Mouse (Mus musculus) activated CD4-positive, CD25-positive, alpha-beta regulatory T cell, adult 9 weeks (primary cell): ENCODE results near the gene Trnp1. TPM values are rescaled to one million over a fixed set of nuclear protein-coding genes. Genes with fewer than 3 reads are reported as not detected.

Experiments used
- polyA plus RNA-seq: library from polyadenylated mRNA; unstranded; fragments of 100-300 nt; shearing (Covaris generic); gene quantifications from one replicate; pipeline ENCODE4 v1.2.1, GENCODE M21; 2017

The Trnp1 gene
- not detected for polyA plus RNA-seq

DNA sequence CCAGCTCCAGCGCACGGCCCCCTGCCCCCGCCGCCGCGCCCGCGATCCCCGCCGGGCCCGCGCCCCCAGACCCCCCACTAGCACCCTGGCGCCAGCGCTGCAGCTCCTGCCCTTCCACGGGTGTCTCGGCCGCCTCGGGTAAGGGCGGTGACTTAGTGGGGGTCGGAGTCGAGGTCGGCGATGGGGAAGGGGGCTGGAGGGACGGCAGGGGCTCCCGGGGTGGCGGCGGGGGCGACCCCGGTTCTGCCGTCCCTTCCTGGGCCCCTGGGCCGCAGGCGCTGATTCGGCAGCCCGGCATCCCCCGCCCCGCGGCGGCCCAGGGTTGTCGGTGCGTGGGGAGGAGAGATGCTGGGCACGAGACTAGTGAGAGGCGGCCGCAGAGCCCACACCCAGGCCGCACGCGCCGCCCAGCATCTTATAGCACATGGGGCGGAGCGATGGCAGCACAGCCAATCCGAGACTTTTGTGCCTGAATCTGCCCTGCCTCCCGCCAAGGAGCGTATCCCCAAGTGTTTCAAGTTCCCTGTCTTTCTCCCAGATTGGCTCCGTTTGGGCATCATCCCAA is at the start of gene Trnp1:
Trnp1 (minus strand) TSS at position 391 of the 565 bp plus-strand sequence.

DNA sequence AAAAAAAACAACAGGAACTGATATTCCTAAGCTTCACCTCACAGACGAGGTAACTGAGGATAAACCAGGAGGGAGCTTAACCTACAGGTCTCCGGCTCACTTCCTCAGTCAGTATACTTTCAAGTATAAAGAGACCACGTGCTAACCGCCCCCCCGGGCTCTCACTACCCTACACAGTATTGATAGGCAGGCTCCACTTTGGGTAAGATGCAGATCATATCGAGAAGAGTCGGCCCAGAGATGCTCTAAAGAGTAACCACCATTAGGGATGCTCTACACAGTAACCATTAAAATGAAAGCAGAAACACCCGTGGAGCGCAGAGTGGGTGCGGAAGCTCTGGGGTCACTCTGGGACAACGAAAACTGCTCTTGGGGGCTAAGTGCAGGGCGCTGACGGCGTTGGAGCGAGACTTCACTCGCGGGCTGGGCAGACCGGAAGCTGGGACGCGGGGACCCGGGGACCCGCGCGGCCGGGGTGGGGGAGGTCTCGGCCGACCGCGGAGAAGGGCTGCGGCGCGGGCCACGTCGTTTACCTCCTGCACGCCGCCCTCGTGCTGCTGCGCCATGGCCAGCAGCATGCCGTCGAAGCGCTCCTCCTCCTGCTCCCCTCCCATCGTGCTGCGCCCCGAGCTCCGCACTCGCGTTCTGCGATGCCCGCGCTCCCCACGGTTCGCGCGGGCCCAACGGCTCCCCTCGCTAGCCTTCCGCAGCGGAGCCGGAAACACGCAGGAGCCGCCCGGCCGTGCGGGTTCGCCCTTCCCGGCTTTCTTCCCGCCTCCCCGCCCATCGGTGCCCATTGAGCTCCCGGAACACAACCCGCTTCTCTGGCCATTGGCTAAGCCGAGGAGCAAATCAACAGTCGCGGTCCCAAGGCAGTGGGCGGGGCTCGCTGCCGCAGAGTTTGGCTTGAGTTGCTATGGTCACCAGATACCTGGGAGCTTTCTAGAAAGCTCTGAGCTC is 47.2 kb upstream of the Trnp1 start, which contains the start of gene Nudc:
Nudc (minus strand) TSS at position 725 of the 960 bp plus-strand sequence.

DNA sequence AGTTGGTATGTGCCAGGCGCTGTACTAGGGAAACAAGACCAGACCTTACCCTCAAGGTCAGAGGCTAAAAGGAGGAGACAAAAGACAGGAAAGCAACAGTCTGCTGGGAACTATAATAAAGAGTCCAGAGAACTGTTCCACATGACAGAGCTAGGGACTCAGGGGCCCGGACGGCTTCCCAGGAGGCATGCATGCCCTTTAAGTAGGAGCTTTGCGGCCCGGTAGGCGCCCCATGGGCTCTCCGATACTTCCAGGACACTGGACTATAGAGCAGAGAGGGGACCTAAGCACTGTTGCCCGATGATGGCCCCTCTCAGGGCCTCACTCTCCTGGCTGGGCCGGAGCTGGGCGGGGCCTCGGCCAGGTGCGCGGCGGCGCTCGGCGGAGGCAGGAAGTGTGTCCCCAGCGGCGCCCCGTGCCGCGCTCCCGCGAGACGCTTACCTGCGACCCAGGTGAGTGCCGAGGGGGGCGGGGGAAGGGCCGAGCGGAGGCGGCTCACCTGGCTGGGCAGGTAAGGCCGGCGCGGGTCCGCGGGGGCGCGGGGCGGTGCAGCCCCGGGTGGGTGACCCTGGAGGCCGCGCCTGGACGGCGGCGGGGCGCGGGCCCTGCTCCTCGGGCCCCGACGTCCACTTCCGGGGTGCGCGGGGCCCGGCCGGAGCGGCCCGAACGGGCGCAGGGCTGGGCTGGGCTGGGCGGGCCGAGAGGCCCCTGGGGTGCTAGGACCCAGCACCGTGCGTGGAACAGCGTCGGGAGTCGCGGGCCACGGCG is 20.4 kb upstream of the Trnp1 start, which contains the start of gene Kdf1:
Kdf1 (plus strand) TSS at position 363 of the 768 bp plus-strand sequence.

DNA sequence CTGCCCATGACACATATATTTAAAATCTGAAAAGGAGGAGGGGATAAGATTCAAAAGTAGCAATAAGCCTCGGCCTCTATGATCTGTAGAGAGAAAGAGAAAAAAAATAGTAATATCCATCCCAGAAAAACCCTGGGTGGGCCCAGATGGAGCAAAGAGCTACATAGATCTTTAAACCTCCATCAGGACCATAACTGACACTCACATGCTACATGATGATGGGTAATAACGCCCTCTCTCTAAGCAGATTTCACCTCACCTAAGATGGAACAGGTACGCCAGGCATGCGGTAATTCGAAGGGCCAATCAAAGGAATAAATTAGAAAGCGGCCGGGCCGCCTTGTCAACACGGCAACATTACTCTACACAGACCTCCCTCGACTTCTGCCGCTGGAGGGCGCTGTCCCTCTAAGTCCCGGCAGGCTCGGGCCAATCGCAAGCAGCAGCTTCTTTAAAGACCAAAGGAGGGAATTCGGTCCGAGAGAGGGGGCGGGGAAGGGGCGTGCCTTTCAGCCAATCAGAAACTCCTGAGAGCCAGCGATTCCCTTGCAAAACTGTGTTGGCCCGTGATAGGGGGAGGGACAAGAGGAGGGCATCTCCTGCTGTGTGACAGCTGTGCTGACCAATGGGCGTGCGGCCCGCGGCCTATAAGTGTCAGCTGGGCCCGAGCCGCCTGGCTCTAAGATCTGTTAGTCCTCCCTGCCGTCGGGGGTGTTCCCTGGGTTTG is 18.7 kb downstream of the Trnp1 start, which contains the start of gene Tent5b:
Tent5b (plus strand) TSS at position 675 of the 727 bp plus-strand sequence.

Other genes with a start within 250 kb of the Trnp1 start
- gene Sytl1, start 235.4 kb downstream of the Trnp1 start, polyA plus RNA-seq: 59.7 TPM
- 71.1 TPM for gene Tmem222, start 220.8 kb downstream of the Trnp1 start, polyA plus RNA-seq
- gene Wdtc1, start 145.1 kb downstream of the Trnp1 start, polyA plus RNA-seq: 4.4 TPM
- 27.6 TPM for gene Slc9a1, start 128.8 kb downstream of the Trnp1 start, polyA plus RNA-seq
- not detected for gene Tent5b, start 18.4 kb downstream of the Trnp1 start, polyA plus RNA-seq
- 0.39 TPM for gene Kdf1, start 20.4 kb upstream of the Trnp1 start, polyA plus RNA-seq
- 148 TPM for gene Nudc, start 47.4 kb upstream of the Trnp1 start, polyA plus RNA-seq
- gene Nr0b2, start 54.8 kb upstream of the Trnp1 start, polyA plus RNA-seq: not detected
- 2.6 TPM for gene Gpatch3, start 76.2 kb upstream of the Trnp1 start, polyA plus RNA-seq
- 21.0 TPM for gene Gpn2, start 85.8 kb upstream of the Trnp1 start, polyA plus RNA-seq
- gene Sfn, start 103.6 kb upstream of the Trnp1 start, polyA plus RNA-seq: 10.9 TPM
- gene Zdhhc18, start 151.6 kb upstream of the Trnp1 start, polyA plus RNA-seq: 22.5 TPM
- gene Pigv, start 174.1 kb upstream of the Trnp1 start, polyA plus RNA-seq: 30.4 TPM